Mouse (Mus musculus) testis, adult 2 months (tissue): ENCODE measurements at regions not wholly inside any gene's neighbourhood (a gene's known extent, or its start where the extent isn't known, plus 50 kb on each side); places are given as distances from the start of the nearest gene placed in this dataset.

ENCODE experiments used
- CTCF ChIP-seq: fragments of 200-500 bp; IDR thresholded peaks from 2 replicates; pipeline ENCODE4 v1.5.1; 2012; ENCODE audit warnings: low read depth, mild to moderate bottlenecking, inconsistent platforms, low read length, moderate library complexity; ENCODE audit not compliant: control insufficient read depth, insufficient read depth, insufficient replicate concordance
- POLR2A ChIP-seq: fragments of 200-500 bp; IDR thresholded peaks from 2 replicates; pipeline ENCODE4 v1.6.1; 2012; ENCODE audit warnings: low read depth, mild to moderate bottlenecking, inconsistent platforms, low read length, moderate library complexity; ENCODE audit not compliant: control insufficient read depth

GRCm38 (mm10) chr4:153229221-153229620 lies 253.4 kb downstream of the Ajap1 start:
- TF ChIP-seq POLR2A: no peak
- no peak for TF ChIP-seq CTCF
